8 mouse cellular contexts compared by ENCODE assay signal in the genomic region with DNA sequence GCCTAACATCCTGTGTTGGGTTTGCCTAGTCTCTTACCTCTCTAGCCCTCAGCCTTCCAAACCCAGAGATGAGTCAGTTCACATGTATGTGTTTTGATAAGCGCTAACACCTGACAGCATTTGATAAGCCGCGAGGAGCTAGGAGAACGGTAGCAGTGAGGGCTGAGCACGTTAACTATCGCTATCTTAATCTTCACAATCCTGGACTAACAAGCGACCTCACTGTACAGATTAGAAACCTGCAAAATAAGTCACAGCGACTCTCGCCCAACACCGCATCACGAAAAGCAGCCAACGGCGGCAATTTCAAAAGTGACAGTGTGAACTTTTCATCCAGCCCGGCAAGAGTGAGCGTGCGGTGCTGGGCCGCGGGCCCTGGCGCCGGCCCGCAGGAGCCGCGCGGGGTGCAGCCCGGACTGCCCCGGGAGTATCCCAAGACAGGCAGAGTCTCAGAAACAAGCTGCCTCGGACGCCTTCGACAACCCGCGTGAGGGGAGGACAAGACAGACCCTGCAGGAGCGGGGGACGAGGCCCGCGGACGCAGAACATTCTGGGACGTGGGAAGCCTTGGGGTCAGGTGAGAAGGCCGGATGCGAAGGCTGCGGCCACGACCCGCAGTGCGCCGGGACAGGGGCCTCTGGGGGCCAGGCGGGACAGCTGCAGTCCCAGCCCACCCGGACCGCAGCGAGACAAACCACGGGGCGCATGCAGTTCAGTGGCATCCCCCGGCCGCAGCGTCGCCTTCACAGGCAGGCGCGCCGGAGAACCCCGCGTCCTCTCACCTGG. TPM values are rescaled to one million over a fixed set of nuclear protein-coding genes. Genes with fewer than 3 reads are reported as not detected.
DNase-seq lines count a peak whose midpoint lies in the region; ATAC-seq and TF ChIP-seq lines count a peak whose summit lies in the region.

No protein-coding gene starts in this region.

- no peak for TF ChIP-seq EP300 in ES-Bruce4 (IDR thresholded peaks at IDR 0.05; ENCODE audit: insufficient read depth, low read depth, low read length)

- TF ChIP-seq CTCF in ES-Bruce4 (IDR thresholded peaks at IDR 0.05; ENCODE audit: low read depth, low read length) = no peak

- H3K9ac ChIP-seq in kidney, embryonic 14.5 days (ENCODE audit: low read depth, low read length) = peak overlapping the region; percentile 93
- H3K9ac ChIP-seq in ES-Bruce4 (ENCODE audit: low read depth, poor library complexity, severe bottlenecking) = peak overlapping the region; percentile 69
- H3K9ac ChIP-seq in embryonic facial prominence, embryonic 11.5 days (replicated peaks; ENCODE audit: low read length) = peak overlapping the region; percentile 88
- peak overlapping the region; percentile 84 for H3K9ac ChIP-seq in intestine, embryonic 14.5 days (ENCODE audit: low read length)
- peak overlapping the region; percentile 95 for H3K9ac ChIP-seq in midbrain, embryonic 13.5 days (replicated peaks)

- peak overlapping the region; percentile 58 for H3K4me2 ChIP-seq in kidney, embryonic 14.5 days (replicated peaks; ENCODE audit: low read depth, low read length)
- peak overlapping the region; percentile 81 for H3K4me2 ChIP-seq in embryonic facial prominence, embryonic 11.5 days (ENCODE audit: low read depth, low read length)
- peak overlapping the region; percentile 86 for H3K4me2 ChIP-seq in intestine, embryonic 14.5 days (ENCODE audit: low read length)
- H3K4me2 ChIP-seq in midbrain, embryonic 13.5 days (replicated peaks) = peak overlapping the region; percentile 94

- peak; percentile 82 for ATAC-seq in kidney, embryonic 14.5 days (ENCODE audit: low FRiP score, low TSS enrichment)
- ATAC-seq in embryonic facial prominence, embryonic 11.5 days (replicated peaks; ENCODE audit: insufficient number of reproducible peaks, low FRiP score, low TSS enrichment, low read depth) = peak; percentile 77
- peak; percentile 80 for ATAC-seq in intestine, embryonic 14.5 days (replicated peaks; ENCODE audit: low FRiP score, low TSS enrichment, low read depth)
- peak; percentile 80 for ATAC-seq in midbrain, embryonic 13.5 days

- no peaks in the 10 kb centered on the region for H3K27me3 ChIP-seq in kidney, embryonic 14.5 days (ENCODE audit: control insufficient read depth, insufficient read depth, low read length)
- no peaks in the 10 kb centered on the region for H3K27me3 ChIP-seq in ES-Bruce4 (ENCODE audit: control insufficient read depth, insufficient read depth, low read length, poor library complexity, severe bottlenecking)
- no peaks in the 10 kb centered on the region for H3K27me3 ChIP-seq in embryonic facial prominence, embryonic 11.5 days (ENCODE audit: control insufficient read depth, insufficient read depth, low read length)
- H3K27me3 ChIP-seq in intestine, embryonic 14.5 days (replicated peaks; ENCODE audit: control insufficient read depth, insufficient read depth, low read length) = no peaks in the 10 kb centered on the region
- no peaks in the 10 kb centered on the region for H3K27me3 ChIP-seq in midbrain, embryonic 13.5 days

- peaks cover 4% of the 10 kb centered on the region; the same call in 1 of the 2 replicates for H3K36me3 ChIP-seq in kidney, embryonic 14.5 days (ENCODE audit: control insufficient read depth, insufficient read depth, low read length)
- peaks cover 11% of the 10 kb centered on the region for H3K36me3 ChIP-seq in ES-Bruce4 (ENCODE audit: control insufficient read depth, insufficient read depth, low read length, poor library complexity, severe bottlenecking)
- H3K36me3 ChIP-seq in embryonic facial prominence, embryonic 11.5 days (replicated peaks; ENCODE audit: control insufficient read depth, insufficient read depth, low read depth, low read length) = no peaks in the 10 kb centered on the region
- H3K36me3 ChIP-seq in intestine, embryonic 14.5 days (ENCODE audit: control insufficient read depth, insufficient read depth, low read length) = 0 out of 2 replicates have a peak, but pooled peaks cover 11% of the 10 kb centered on the region
- peaks cover 13% of the 10 kb centered on the region; the same call in 1 of the 2 replicates for H3K36me3 ChIP-seq in midbrain, embryonic 13.5 days

- H3K9me3 ChIP-seq in kidney, embryonic 14.5 days (ENCODE audit: control insufficient read depth, low read length) = no peaks in the 10 kb centered on the region
- H3K9me3 ChIP-seq in ES-Bruce4 (replicated peaks; ENCODE audit: control insufficient read depth, insufficient read depth, low read length, poor library complexity, severe bottlenecking) = no peaks in the 10 kb centered on the region
- H3K9me3 ChIP-seq in embryonic facial prominence, embryonic 11.5 days (replicated peaks; ENCODE audit: control insufficient read depth, low read length) = no peaks in the 10 kb centered on the region
- H3K9me3 ChIP-seq in intestine, embryonic 14.5 days (ENCODE audit: control insufficient read depth, low read length) = no peaks in the 10 kb centered on the region
- H3K9me3 ChIP-seq in midbrain, embryonic 13.5 days = no peaks in the 10 kb centered on the region

- peak overlapping the region; percentile 92 for H3K4me3 ChIP-seq in kidney, embryonic 14.5 days (ENCODE audit: low read length)
- peak overlapping the region; percentile 80 for H3K4me3 ChIP-seq in ES-Bruce4 (ENCODE audit: low read depth, low read length)
- peak overlapping the region; percentile 87 for H3K4me3 ChIP-seq in embryonic facial prominence, embryonic 11.5 days (ENCODE audit: low read depth, low read length)
- peak overlapping the region; percentile 88 for H3K4me3 ChIP-seq in intestine, embryonic 14.5 days (ENCODE audit: low read depth, low read length)
- peak overlapping the region; percentile 97 for H3K4me3 ChIP-seq in midbrain, embryonic 13.5 days (replicated peaks)

- no peak for DNase-seq in kidney, postnatal 14 days
- peak; percentile 21 for DNase-seq in embryonic facial prominence, embryonic 11.5 days (ENCODE audit: low spot score)
- DNase-seq in intestine, embryonic 14.5 days (ENCODE audit: low spot score) = no peak
- no peak for DNase-seq in layer of hippocampus, adult 9-10 months (ENCODE audit: low spot score)
- no peak for DNase-seq in layer of hippocampus, postnatal 36 days

- H3K4me1 ChIP-seq in kidney, embryonic 14.5 days (ENCODE audit: control insufficient read depth, insufficient read depth, low read length) = peaks cover 13% of the 10 kb centered on the region; the same call in 1 of the 2 replicates
- no peaks in the 10 kb centered on the region for H3K4me1 ChIP-seq in ES-Bruce4 (ENCODE audit: control insufficient read depth, insufficient read depth, low read length)
- no peaks in the 10 kb centered on the region for H3K4me1 ChIP-seq in embryonic facial prominence, embryonic 11.5 days (ENCODE audit: control insufficient read depth, insufficient read depth, low read length)
- H3K4me1 ChIP-seq in intestine, embryonic 14.5 days (replicated peaks; ENCODE audit: control insufficient read depth, insufficient read depth, low read length) = peaks cover 8% of the 10 kb centered on the region
- peaks cover 22% of the 10 kb centered on the region for H3K4me1 ChIP-seq in midbrain, embryonic 13.5 days (replicated peaks)

- H3K27ac ChIP-seq in kidney, embryonic 14.5 days (ENCODE audit: low read depth, low read length) = peak overlapping the region; percentile 84
- H3K27ac ChIP-seq in ES-Bruce4 (ENCODE audit: insufficient read depth, low read length) = no peak overlapping the region
- H3K27ac ChIP-seq in embryonic facial prominence, embryonic 11.5 days (replicated peaks; ENCODE audit: low read depth, low read length) = peak overlapping the region; percentile 75
- H3K27ac ChIP-seq in intestine, embryonic 14.5 days (ENCODE audit: low read depth) = peak overlapping the region; percentile 88
- H3K27ac ChIP-seq in midbrain, embryonic 13.5 days = peak overlapping the region; percentile 87

- no peak for TF ChIP-seq POLR2A in ES-Bruce4 (IDR thresholded peaks at IDR 0.05; ENCODE audit: insufficient read depth, low read length)

- WGBS in kidney, embryonic 14.5 days = under 1% methylated on average over 53 of the region's 59 CpGs
- WGBS in embryonic facial prominence, embryonic 11.5 days = under 1% methylated on average over 59 of the region's 59 CpGs
- under 1% methylated on average over 59 of the region's 59 CpGs for WGBS in intestine, embryonic 14.5 days
- under 1% methylated on average over 58 of the region's 59 CpGs for WGBS in midbrain, embryonic 13.5 days

RNA-seq across cellular contexts. Expression of a gene that starts 0.5 kb away (rescaled TPM):
- 75.4 and 78.4 TPM in 2 replicates for polyA plus RNA-seq in kidney, embryonic 14.5 days (2014; fragmentation: Nextera tagmentation; extraction: Ambion mirVana)
- polyA plus RNA-seq in ES-Bruce4 (2011; ENCODE audit: insufficient read depth, insufficient read length, low read depth, missing spikeins) = 66.9 and 68.8 TPM in 2 replicates
- polyA plus RNA-seq in embryonic facial prominence, embryonic 11.5 days (2014; fragmentation: Nextera tagmentation; extraction: Ambion mirVana) = 77.1 and 80.9 TPM in 2 replicates
- polyA plus RNA-seq in intestine, embryonic 14.5 days (2014; fragmentation: Nextera tagmentation; extraction: Ambion mirVana) = 62.4 and 63.9 TPM in 2 replicates
- polyA plus RNA-seq in midbrain, embryonic 13.5 days (2015; fragmentation: Nextera tagmentation; extraction: Ambion mirVana) = 68.5 and 69.6 TPM in 2 replicates
- 10 to 100 TPM; 45.3 to 51.3 TPM for total RNA-seq in layer of hippocampus, postnatal 36 days (2021)

RNA-seq across cellular contexts. Expression of a gene that starts 48.9 kb away (rescaled TPM):
- 76.9 and 82.0 TPM in 2 replicates for polyA plus RNA-seq in kidney, embryonic 14.5 days (2014; fragmentation: Nextera tagmentation; extraction: Ambion mirVana)
- polyA plus RNA-seq in ES-Bruce4 (2011; ENCODE audit: insufficient read depth, insufficient read length, low read depth, missing spikeins) = 56.2 and 59.0 TPM in 2 replicates
- 102 and 104 TPM in 2 replicates for polyA plus RNA-seq in embryonic facial prominence, embryonic 11.5 days (2014; fragmentation: Nextera tagmentation; extraction: Ambion mirVana)
- polyA plus RNA-seq in intestine, embryonic 14.5 days (2014; fragmentation: Nextera tagmentation; extraction: Ambion mirVana) = 71.3 and 73.3 TPM in 2 replicates
- 114 and 127 TPM in 2 replicates for polyA plus RNA-seq in midbrain, embryonic 13.5 days (2015; fragmentation: Nextera tagmentation; extraction: Ambion mirVana)
- 100 to 1,000 TPM in 1 of 2 experiments, 10 to 100 TPM in 1; 98.8 to 105 TPM for total RNA-seq in layer of hippocampus, postnatal 36 days (2021)
